Mouse (Mus musculus): ENCODE data around the gene Them7. TPM values are rescaled to one million over a fixed set of nuclear protein-coding genes. Genes with fewer than 3 reads are reported as not detected.

Gene Them7
- polyA plus RNA-seq, 1 experiment from 2014 or later: not detected

- no peak for ATAC-seq
- Histone ChIP-seq H3K4me1 (replicated peaks; ENCODE audit: control insufficient read depth, insufficient read depth, low read length) (no peaks in the 10 kb centered on the region), H3K27me3 (replicated peaks; ENCODE audit: control insufficient read depth, insufficient read depth, low read length) (no peaks in the 10 kb centered on the region), H3K9ac (replicated peaks; ENCODE audit: low read depth, low read length) (no peak overlapping the region), H3K36me3 (ENCODE audit: control insufficient read depth, insufficient read depth) (no peaks in the 10 kb centered on the region), H3K9me3 (ENCODE audit: control insufficient read depth, low read length) (no peaks in the 10 kb centered on the region), H3K4me2 (ENCODE audit: low read length) (no peak overlapping the region), H3K27ac (ENCODE audit: low read length) (no peak overlapping the region), H3K4me3 (replicated peaks; ENCODE audit: low read length) (no peak overlapping the region)
- 87% methylated on average over 9 of the region's 9 CpGs for WGBS
Measured at GRCm38 (mm10) chr2:105206563-105207174, 17.5 kb upstream of the Them7 start.

GRCm38 (mm10) chr2:105212839-105213238, 11.3 kb upstream of the Them7 start:
- ATAC-seq: no peak
- 0 out of 2 replicates have a peak, but pooled peaks cover 2% of the 10 kb centered on the region for H3K27me3 ChIP-seq (replicated peaks; ENCODE audit: control insufficient read depth, insufficient read depth, low read length)
- WGBS: 77% methylated on average over 7 of the region's 7 CpGs
- no peaks in the 10 kb centered on the region for H3K9me3 ChIP-seq (ENCODE audit: control insufficient read depth, low read length)
- H3K4me2 ChIP-seq (ENCODE audit: low read length): no peak overlapping the region
- H3K4me1 ChIP-seq (replicated peaks; ENCODE audit: control insufficient read depth, insufficient read depth, low read length): no peaks in the 10 kb centered on the region
- no peaks in the 10 kb centered on the region for H3K36me3 ChIP-seq (ENCODE audit: control insufficient read depth, insufficient read depth)
- H3K4me3 ChIP-seq (replicated peaks; ENCODE audit: low read length): no peak overlapping the region
- no peak overlapping the region for H3K27ac ChIP-seq (ENCODE audit: low read length)
- no peak overlapping the region for H3K9ac ChIP-seq (replicated peaks; ENCODE audit: low read depth, low read length)

GRCm38 (mm10) chr2:105215914-105216313, 8.2 kb upstream of the Them7 start:
- no peak overlapping the region for H3K4me3 ChIP-seq (replicated peaks; ENCODE audit: low read length)
- H3K27me3 ChIP-seq (replicated peaks; ENCODE audit: control insufficient read depth, insufficient read depth, low read length): 0 out of 2 replicates have a peak, but pooled peaks cover 2% of the 10 kb centered on the region
- H3K4me1 ChIP-seq (replicated peaks; ENCODE audit: control insufficient read depth, insufficient read depth, low read length): no peaks in the 10 kb centered on the region
- no peaks in the 10 kb centered on the region for H3K9me3 ChIP-seq (ENCODE audit: control insufficient read depth, low read length)
- 30% methylated on average over 8 of the region's 8 CpGs for WGBS
- no peaks in the 10 kb centered on the region for H3K36me3 ChIP-seq (ENCODE audit: control insufficient read depth, insufficient read depth)
- no peak overlapping the region for H3K27ac ChIP-seq (ENCODE audit: low read length)
- no peak for ATAC-seq
- H3K9ac ChIP-seq (replicated peaks; ENCODE audit: low read depth, low read length): no peak overlapping the region
- H3K4me2 ChIP-seq (ENCODE audit: low read length): no peak overlapping the region

- no peak for ATAC-seq
- Histone ChIP-seq H3K4me3 (replicated peaks; ENCODE audit: low read length) (no peak overlapping the region), H3K9me3 (ENCODE audit: control insufficient read depth, low read length) (no peaks in the 10 kb centered on the region), H3K27me3 (replicated peaks; ENCODE audit: control insufficient read depth, insufficient read depth, low read length) (no peaks in the 10 kb centered on the region), H3K36me3 (ENCODE audit: control insufficient read depth, insufficient read depth) (no peaks in the 10 kb centered on the region), H3K4me2 (ENCODE audit: low read length) (no peak overlapping the region), H3K9ac (replicated peaks; ENCODE audit: low read depth, low read length) (no peak overlapping the region), H3K27ac (ENCODE audit: low read length) (no peak overlapping the region), H3K4me1 (replicated peaks; ENCODE audit: control insufficient read depth, insufficient read depth, low read length) (peaks cover 2% of the 10 kb centered on the region)
- WGBS: 92% methylated on average over 5 of the region's 5 CpGs
Measured at GRCm38 (mm10) chr2:105219229-105219628, 4.9 kb upstream of the Them7 start.

GRCm38 (mm10) chr2:105219664-105220063, 4.5 kb upstream of the Them7 start:
- no peak overlapping the region for H3K4me3 ChIP-seq (replicated peaks; ENCODE audit: low read length)
- no peaks in the 10 kb centered on the region for H3K9me3 ChIP-seq (ENCODE audit: control insufficient read depth, low read length)
- no peak overlapping the region for H3K4me2 ChIP-seq (ENCODE audit: low read length)
- H3K4me1 ChIP-seq (replicated peaks; ENCODE audit: control insufficient read depth, insufficient read depth, low read length): peaks cover 6% of the 10 kb centered on the region
- H3K27ac ChIP-seq (ENCODE audit: low read length): no peak overlapping the region
- peaks cover under 1% of the 10 kb centered on the region; the same call in 1 of the 2 replicates for H3K27me3 ChIP-seq (replicated peaks; ENCODE audit: control insufficient read depth, insufficient read depth, low read length)
- no peaks in the 10 kb centered on the region for H3K36me3 ChIP-seq (ENCODE audit: control insufficient read depth, insufficient read depth)
- 71% methylated on average over 8 of the region's 8 CpGs for WGBS
- no peak for ATAC-seq
- H3K9ac ChIP-seq (replicated peaks; ENCODE audit: low read depth, low read length): no peak overlapping the region

- no peak overlapping the region for H3K27ac ChIP-seq (ENCODE audit: low read length)
- no peaks in the 10 kb centered on the region for H3K9me3 ChIP-seq (ENCODE audit: control insufficient read depth, low read length)
- H3K36me3 ChIP-seq (ENCODE audit: control insufficient read depth, insufficient read depth): no peaks in the 10 kb centered on the region
- no peak overlapping the region for H3K9ac ChIP-seq (replicated peaks; ENCODE audit: low read depth, low read length)
- WGBS: 75% methylated on average over 9 of the region's 9 CpGs
- no peak overlapping the region for H3K4me2 ChIP-seq (ENCODE audit: low read length)
- peaks cover 7% of the 10 kb centered on the region for H3K4me1 ChIP-seq (replicated peaks; ENCODE audit: control insufficient read depth, insufficient read depth, low read length)
- H3K4me3 ChIP-seq (replicated peaks; ENCODE audit: low read length): no peak overlapping the region
- ATAC-seq: no peak
- peaks cover 7% of the 10 kb centered on the region; the same call in 1 of the 2 replicates for H3K27me3 ChIP-seq (replicated peaks; ENCODE audit: control insufficient read depth, insufficient read depth, low read length)
Measured at GRCm38 (mm10) chr2:105220738-105221303, 3.3 kb upstream of the Them7 start.

- H3K36me3 ChIP-seq (ENCODE audit: control insufficient read depth, insufficient read depth): no peaks in the 10 kb centered on the region
Measured at GRCm38 (mm10) chr2:105223606-105224005, 514 bp upstream of the Them7 start.

GRCm38 (mm10) chr2:105224987-105225375, 861 bp downstream of the Them7 start:
- no peak overlapping the region for H3K4me3 ChIP-seq (replicated peaks; ENCODE audit: low read length)
- no peak overlapping the region for H3K9ac ChIP-seq (replicated peaks; ENCODE audit: low read depth, low read length)
- no peak overlapping the region for H3K4me2 ChIP-seq (ENCODE audit: low read length)
- 54% methylated on average over 3 of the region's 3 CpGs for WGBS
- H3K4me1 ChIP-seq (replicated peaks; ENCODE audit: control insufficient read depth, insufficient read depth, low read length): peaks cover 7% of the 10 kb centered on the region
- H3K27ac ChIP-seq (ENCODE audit: low read length): no peak overlapping the region
- no peak for ATAC-seq
- H3K9me3 ChIP-seq (ENCODE audit: control insufficient read depth, low read length): no peaks in the 10 kb centered on the region
- H3K27me3 ChIP-seq (replicated peaks; ENCODE audit: control insufficient read depth, insufficient read depth, low read length): peaks cover 7% of the 10 kb centered on the region
- no peaks in the 10 kb centered on the region for H3K36me3 ChIP-seq (ENCODE audit: control insufficient read depth, insufficient read depth)

More at GRCm38 (mm10) chr2:105223606-105224005, 514 bp upstream of the Them7 start:
- Histone ChIP-seq H3K9ac (replicated peaks; ENCODE audit: low read depth, low read length) (no peak overlapping the region), H3K4me1 (replicated peaks; ENCODE audit: control insufficient read depth, insufficient read depth, low read length) (peaks cover 7% of the 10 kb centered on the region), H3K27ac (ENCODE audit: low read length) (no peak overlapping the region), H3K4me3 (replicated peaks; ENCODE audit: low read length) (no peak overlapping the region), H3K4me2 (ENCODE audit: low read length) (no peak overlapping the region), H3K27me3 (replicated peaks; ENCODE audit: control insufficient read depth, insufficient read depth, low read length) (peaks cover 7% of the 10 kb centered on the region; the same call in 1 of the 2 replicates), H3K9me3 (ENCODE audit: control insufficient read depth, low read length) (no peaks in the 10 kb centered on the region)
- no peak for ATAC-seq
- 93% methylated on average over 11 of the region's 11 CpGs for WGBS

- H3K9me3 ChIP-seq (ENCODE audit: control insufficient read depth, low read length): no peaks in the 10 kb centered on the region
- peaks cover 7% of the 10 kb centered on the region for H3K4me1 ChIP-seq (replicated peaks; ENCODE audit: control insufficient read depth, insufficient read depth, low read length)
- no peak for ATAC-seq
- peaks cover 7% of the 10 kb centered on the region for H3K27me3 ChIP-seq (replicated peaks; ENCODE audit: control insufficient read depth, insufficient read depth, low read length)
- no peak overlapping the region for H3K9ac ChIP-seq (replicated peaks; ENCODE audit: low read depth, low read length)
- no peak overlapping the region for H3K27ac ChIP-seq (ENCODE audit: low read length)
- H3K36me3 ChIP-seq (ENCODE audit: control insufficient read depth, insufficient read depth): no peaks in the 10 kb centered on the region
- H3K4me2 ChIP-seq (ENCODE audit: low read length): no peak overlapping the region
- 70% methylated on average over 7 of the region's 7 CpGs for WGBS
- H3K4me3 ChIP-seq (replicated peaks; ENCODE audit: low read length): no peak overlapping the region
Measured at GRCm38 (mm10) chr2:105226297-105226958, 2.3 kb downstream of the Them7 start.
